Mouse (Mus musculus): ENCODE results near the gene Grid2. TPM values are rescaled to one million over a fixed set of nuclear protein-coding genes. Genes with fewer than 3 reads are reported as not detected.

Gene Grid2
- polyA plus RNA-seq, 1 experiment from 2014 or later: 2.2 TPM

DNA sequence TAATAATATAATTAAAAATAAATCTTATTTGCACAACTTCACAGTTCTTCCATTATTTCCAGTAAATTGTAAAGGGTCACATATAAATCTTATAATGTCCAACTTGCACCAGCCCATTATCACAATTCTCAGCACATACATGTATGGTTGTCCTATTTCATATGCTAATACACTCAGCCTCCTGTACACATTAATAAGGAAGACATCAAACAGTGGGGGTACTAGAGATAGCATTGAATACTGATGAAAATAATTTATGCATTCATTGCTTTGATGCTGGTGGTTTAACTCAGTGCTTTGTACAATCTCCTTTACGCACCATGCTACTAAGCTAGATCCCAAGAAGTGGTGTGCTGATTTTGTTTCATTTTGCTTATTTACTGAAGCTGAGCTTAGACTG lies 446.0 kb downstream of the Grid2 start:
- WGBS: 85% methylated on average over 1 of the region's 1 CpGs
- Histone ChIP-seq H3K27me3 (ENCODE audit: control insufficient read depth, insufficient read depth, low read length) (no peaks in the 10 kb centered on the region), H3K4me1 (ENCODE audit: control insufficient read depth, insufficient read depth, low read length) (no peaks in the 10 kb centered on the region), H3K4me3 (ENCODE audit: low read depth, low read length) (no peak overlapping the region), H3K9ac (replicated peaks; ENCODE audit: low read depth, low read length) (no peak overlapping the region), H3K36me3 (ENCODE audit: control insufficient read depth, insufficient read depth, low read length) (no peaks in the 10 kb centered on the region), H3K4me2 (replicated peaks; ENCODE audit: low read depth, low read length) (no peak overlapping the region), H3K9me3 (ENCODE audit: control insufficient read depth, low read depth, low read length) (no peaks in the 10 kb centered on the region), H3K27ac (ENCODE audit: low read length) (no peak overlapping the region)
- ATAC-seq (ENCODE audit: insufficient number of reproducible peaks, insufficient read depth, low FRiP score, low read depth): no peak

DNA sequence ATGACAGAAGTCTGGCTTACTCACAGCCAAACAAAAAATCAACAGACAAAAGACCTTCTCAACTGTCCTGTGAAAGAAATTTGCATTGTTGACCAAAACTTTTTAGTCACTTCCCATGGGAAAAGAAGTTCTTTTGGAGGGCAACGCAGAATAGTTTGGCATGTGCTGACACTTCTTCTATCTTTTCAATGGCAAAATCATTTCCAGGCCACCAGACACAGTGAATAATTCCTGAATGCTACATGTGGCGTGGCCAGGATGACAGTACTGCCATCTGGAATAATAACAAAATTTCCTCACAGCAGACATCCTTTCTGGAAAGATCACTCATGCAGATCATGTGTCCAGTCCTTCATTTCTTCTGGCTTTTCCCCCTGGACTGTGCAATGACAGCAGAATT lies 478.1 kb downstream of the Grid2 start:
- WGBS: 70% methylated on average over 2 of the region's 2 CpGs

DNA sequence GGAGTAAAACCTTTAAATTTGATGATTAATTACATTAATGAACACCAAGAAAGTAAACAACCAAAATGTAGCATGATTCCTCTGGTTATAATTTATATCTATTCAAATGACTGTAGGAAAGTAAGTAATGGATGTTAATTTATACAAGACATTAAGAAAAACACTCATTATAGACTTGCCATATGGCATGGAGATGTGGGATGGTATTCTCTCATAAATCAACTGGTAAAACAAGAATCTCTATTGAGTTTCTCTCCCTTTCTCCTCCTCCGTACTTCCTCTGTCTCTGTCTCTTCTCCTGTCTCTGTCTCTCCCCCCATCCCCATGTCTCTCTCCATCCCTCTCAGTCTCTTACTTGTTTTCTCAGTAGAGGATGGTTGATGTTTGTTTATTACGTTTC lies 506.9 kb downstream of the Grid2 start:
- no peaks in the 10 kb centered on the region for H3K9me3 ChIP-seq (ENCODE audit: control insufficient read depth, low read depth, low read length)
- no peak overlapping the region for H3K4me3 ChIP-seq (ENCODE audit: low read depth, low read length)
- no peak overlapping the region for H3K27ac ChIP-seq (ENCODE audit: low read length)
- no peaks in the 10 kb centered on the region for H3K36me3 ChIP-seq (ENCODE audit: control insufficient read depth, insufficient read depth, low read length)
- H3K27me3 ChIP-seq (ENCODE audit: control insufficient read depth, insufficient read depth, low read length): no peaks in the 10 kb centered on the region
- no peak for ATAC-seq (ENCODE audit: insufficient number of reproducible peaks, insufficient read depth, low FRiP score, low read depth)
- H3K9ac ChIP-seq (replicated peaks; ENCODE audit: low read depth, low read length): no peak overlapping the region
- WGBS: 75% methylated on average over 2 of the region's 2 CpGs
- no peak overlapping the region for H3K4me2 ChIP-seq (replicated peaks; ENCODE audit: low read depth, low read length)
- no peaks in the 10 kb centered on the region for H3K4me1 ChIP-seq (ENCODE audit: control insufficient read depth, insufficient read depth, low read length)

More for the DNA sequence above, 478.1 kb downstream of the Grid2 start:
- no peak overlapping the region for H3K4me3 ChIP-seq (ENCODE audit: low read depth, low read length)
- no peak for ATAC-seq (ENCODE audit: insufficient number of reproducible peaks, insufficient read depth, low FRiP score, low read depth)
- no peaks in the 10 kb centered on the region for H3K27me3 ChIP-seq (ENCODE audit: control insufficient read depth, insufficient read depth, low read length)
- no peaks in the 10 kb centered on the region for H3K9me3 ChIP-seq (ENCODE audit: control insufficient read depth, low read depth, low read length)
- H3K27ac ChIP-seq (ENCODE audit: low read length): no peak overlapping the region
- no peaks in the 10 kb centered on the region for H3K36me3 ChIP-seq (ENCODE audit: control insufficient read depth, insufficient read depth, low read length)
- H3K4me1 ChIP-seq (ENCODE audit: control insufficient read depth, insufficient read depth, low read length): no peaks in the 10 kb centered on the region
- no peak overlapping the region for H3K4me2 ChIP-seq (replicated peaks; ENCODE audit: low read depth, low read length)
- no peak overlapping the region for H3K9ac ChIP-seq (replicated peaks; ENCODE audit: low read depth, low read length)

DNA sequence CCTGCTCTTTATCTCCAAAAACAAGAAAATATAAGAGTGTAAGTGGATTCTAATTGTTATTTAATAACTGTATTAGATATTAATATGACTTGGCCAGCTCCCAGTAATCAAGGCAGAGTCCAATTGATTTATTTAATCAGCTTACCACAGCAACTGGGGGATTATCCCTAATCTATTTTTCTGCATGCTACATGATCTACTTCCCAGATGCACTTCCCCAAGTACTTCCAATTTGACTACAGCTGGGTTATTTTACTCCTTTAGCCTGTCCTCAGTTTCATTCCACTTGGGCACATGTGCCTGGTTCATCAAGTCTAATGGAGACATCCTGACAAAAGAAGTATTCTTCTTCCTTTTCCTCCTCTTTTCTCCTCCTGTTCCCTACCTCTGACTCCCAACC lies 539.0 kb downstream of the Grid2 start:
- H3K27me3 ChIP-seq (ENCODE audit: control insufficient read depth, insufficient read depth, low read length): no peaks in the 10 kb centered on the region
- H3K36me3 ChIP-seq (ENCODE audit: control insufficient read depth, insufficient read depth, low read length): no peaks in the 10 kb centered on the region
- no peaks in the 10 kb centered on the region for H3K4me1 ChIP-seq (ENCODE audit: control insufficient read depth, insufficient read depth, low read length)
- no peak overlapping the region for H3K4me2 ChIP-seq (replicated peaks; ENCODE audit: low read depth, low read length)
- H3K4me3 ChIP-seq (ENCODE audit: low read depth, low read length): no peak overlapping the region
- no peaks in the 10 kb centered on the region for H3K9me3 ChIP-seq (ENCODE audit: control insufficient read depth, low read depth, low read length)
- no peak overlapping the region for H3K27ac ChIP-seq (ENCODE audit: low read length)
- ATAC-seq (ENCODE audit: insufficient number of reproducible peaks, insufficient read depth, low FRiP score, low read depth): no peak
- H3K9ac ChIP-seq (replicated peaks; ENCODE audit: low read depth, low read length): no peak overlapping the region

DNA sequence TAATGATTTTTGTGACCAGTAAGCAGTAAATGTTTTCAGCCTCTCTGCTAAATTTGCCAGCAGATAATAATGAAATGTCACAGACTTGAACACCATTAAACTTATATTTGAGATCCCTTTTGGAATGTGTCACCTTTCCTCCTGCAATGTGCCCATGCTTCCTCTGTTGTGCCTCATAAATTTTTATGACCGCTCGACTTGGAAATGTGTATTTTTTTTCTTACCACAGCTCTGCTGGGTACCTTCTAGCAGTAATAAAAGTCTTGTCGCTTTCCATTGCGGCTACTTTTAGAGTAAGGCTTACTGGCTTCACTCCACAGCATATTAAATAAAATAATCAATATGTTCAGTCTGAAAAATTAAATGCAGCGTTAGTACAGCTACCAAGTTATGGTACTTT lies 564.6 kb downstream of the Grid2 start:
- no peak for ATAC-seq (ENCODE audit: insufficient number of reproducible peaks, insufficient read depth, low FRiP score, low read depth)
- H3K9ac ChIP-seq (replicated peaks; ENCODE audit: low read depth, low read length): no peak overlapping the region
- H3K4me1 ChIP-seq (ENCODE audit: control insufficient read depth, insufficient read depth, low read length): no peaks in the 10 kb centered on the region
- no peaks in the 10 kb centered on the region for H3K36me3 ChIP-seq (ENCODE audit: control insufficient read depth, insufficient read depth, low read length)
- no peak overlapping the region for H3K4me2 ChIP-seq (replicated peaks; ENCODE audit: low read depth, low read length)
- no peak overlapping the region for H3K4me3 ChIP-seq (ENCODE audit: low read depth, low read length)
- H3K27ac ChIP-seq (ENCODE audit: low read length): no peak overlapping the region
- H3K27me3 ChIP-seq (ENCODE audit: control insufficient read depth, insufficient read depth, low read length): no peaks in the 10 kb centered on the region
- WGBS: 82% methylated on average over 5 of the region's 5 CpGs
- no peaks in the 10 kb centered on the region for H3K9me3 ChIP-seq (ENCODE audit: control insufficient read depth, low read depth, low read length)

DNA sequence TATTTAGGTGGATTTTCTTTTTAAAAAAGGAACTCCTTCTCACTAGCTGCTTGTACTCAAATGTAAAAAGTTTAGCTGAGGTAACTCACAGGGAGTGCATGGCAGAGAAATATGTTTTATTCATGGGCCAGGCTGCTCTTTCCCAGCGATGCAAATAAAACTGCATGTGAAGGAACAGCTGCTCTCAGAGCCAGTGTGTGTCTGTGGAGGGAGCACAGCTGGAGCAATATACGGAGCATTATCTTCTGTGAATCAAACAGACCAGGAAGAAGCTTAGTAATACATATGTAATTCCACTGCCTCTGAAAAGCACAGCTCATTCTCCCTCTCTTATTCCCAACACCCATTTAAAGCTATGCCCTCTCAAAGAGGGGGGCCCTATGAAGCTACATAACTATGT lies 607.0 kb downstream of the Grid2 start:
- H3K36me3 ChIP-seq (ENCODE audit: control insufficient read depth, insufficient read depth, low read length): no peaks in the 10 kb centered on the region
- H3K4me1 ChIP-seq (ENCODE audit: control insufficient read depth, insufficient read depth, low read length): no peaks in the 10 kb centered on the region
- H3K9me3 ChIP-seq (ENCODE audit: control insufficient read depth, low read depth, low read length): no peaks in the 10 kb centered on the region
- no peak overlapping the region for H3K27ac ChIP-seq (ENCODE audit: low read length)
- H3K27me3 ChIP-seq (ENCODE audit: control insufficient read depth, insufficient read depth, low read length): no peaks in the 10 kb centered on the region
- 27% methylated on average over 2 of the region's 2 CpGs for WGBS
- no peak; the same call in 1 of the 2 replicates for ATAC-seq (ENCODE audit: insufficient number of reproducible peaks, insufficient read depth, low FRiP score, low read depth)
- H3K4me3 ChIP-seq (ENCODE audit: low read depth, low read length): no peak overlapping the region
- H3K9ac ChIP-seq (replicated peaks; ENCODE audit: low read depth, low read length): no peak overlapping the region
- H3K4me2 ChIP-seq (replicated peaks; ENCODE audit: low read depth, low read length): no peak overlapping the region

DNA sequence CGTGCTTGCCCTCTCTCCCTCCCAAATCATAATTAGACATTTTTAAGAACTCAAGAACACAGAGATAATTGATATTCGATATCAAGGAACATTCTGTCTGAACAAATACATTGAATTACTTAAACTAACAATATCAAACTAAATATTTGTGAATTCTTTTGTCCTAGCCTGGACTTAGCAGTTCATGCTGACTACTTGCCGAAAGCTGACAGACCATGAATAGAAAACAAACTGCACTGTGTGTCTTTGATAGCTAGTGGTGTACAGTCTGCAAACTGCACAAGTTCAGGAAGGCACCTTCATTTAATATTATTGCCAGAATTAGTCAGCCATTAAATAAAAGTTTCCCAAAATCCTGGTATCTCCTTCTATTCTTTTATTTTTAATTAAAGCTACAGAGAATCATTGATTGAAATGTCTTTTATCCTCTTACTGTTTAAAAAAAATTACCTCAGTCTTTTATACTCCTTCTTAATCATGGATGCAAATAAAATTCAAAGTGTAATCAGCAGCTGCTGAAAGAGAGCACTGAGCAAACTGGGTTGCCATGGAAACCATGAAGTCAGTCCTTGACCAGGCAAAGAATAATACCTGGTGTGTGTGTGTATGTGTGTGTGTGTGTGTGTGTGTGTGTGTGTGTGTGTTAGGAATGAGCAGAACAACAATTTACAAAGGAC lies 621.5 kb downstream of the Grid2 start:
- no peak overlapping the region for H3K4me2 ChIP-seq (replicated peaks; ENCODE audit: low read depth, low read length)
- H3K4me1 ChIP-seq (ENCODE audit: control insufficient read depth, insufficient read depth, low read length): no peaks in the 10 kb centered on the region
- no peaks in the 10 kb centered on the region for H3K36me3 ChIP-seq (ENCODE audit: control insufficient read depth, insufficient read depth, low read length)
- H3K9ac ChIP-seq (replicated peaks; ENCODE audit: low read depth, low read length): no peak overlapping the region
- WGBS: 62% methylated on average over 3 of the region's 3 CpGs
- ATAC-seq (ENCODE audit: insufficient number of reproducible peaks, insufficient read depth, low FRiP score, low read depth): no peak
- H3K27ac ChIP-seq (ENCODE audit: low read length): no peak overlapping the region
- H3K4me3 ChIP-seq (ENCODE audit: low read depth, low read length): no peak overlapping the region
- H3K9me3 ChIP-seq (ENCODE audit: control insufficient read depth, low read depth, low read length): no peaks in the 10 kb centered on the region
- no peaks in the 10 kb centered on the region for H3K27me3 ChIP-seq (ENCODE audit: control insufficient read depth, insufficient read depth, low read length)

DNA sequence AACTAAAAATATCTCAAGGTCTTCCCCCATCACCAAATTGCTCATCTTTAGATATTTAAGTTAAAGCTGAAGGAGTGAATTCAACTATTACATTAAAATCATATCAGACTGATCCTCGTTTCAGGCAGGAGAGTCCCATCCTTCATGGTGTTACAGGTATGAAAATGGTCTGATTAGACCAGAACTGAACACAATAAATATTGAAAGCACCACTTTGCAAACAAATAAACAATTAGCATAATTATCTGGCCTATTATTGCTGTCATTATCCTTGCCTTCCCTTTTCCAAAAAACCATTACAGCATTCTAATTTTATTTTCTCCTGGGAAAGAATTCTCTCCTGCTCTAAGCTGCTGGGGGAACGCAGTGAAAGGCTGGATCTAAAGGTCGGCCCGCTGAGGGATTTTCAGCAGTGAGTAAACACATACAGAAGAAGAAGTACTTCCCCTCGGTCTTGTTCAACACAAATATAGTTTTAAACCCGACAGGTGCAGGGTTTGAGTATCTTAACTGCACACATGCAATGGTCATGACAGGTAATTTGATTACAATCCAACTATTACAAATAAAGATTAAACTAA lies 622.2 kb downstream of the Grid2 start:
- 57% methylated on average over 6 of the region's 6 CpGs for WGBS
- H3K4me1 ChIP-seq (ENCODE audit: control insufficient read depth, insufficient read depth, low read length): no peaks in the 10 kb centered on the region
- no peak overlapping the region for H3K9ac ChIP-seq (replicated peaks; ENCODE audit: low read depth, low read length)
- H3K27me3 ChIP-seq (ENCODE audit: control insufficient read depth, insufficient read depth, low read length): no peaks in the 10 kb centered on the region
- H3K9me3 ChIP-seq (ENCODE audit: control insufficient read depth, low read depth, low read length): no peaks in the 10 kb centered on the region
- H3K27ac ChIP-seq (ENCODE audit: low read length): no peak overlapping the region
- ATAC-seq (ENCODE audit: insufficient number of reproducible peaks, insufficient read depth, low FRiP score, low read depth): no peak
- H3K36me3 ChIP-seq (ENCODE audit: control insufficient read depth, insufficient read depth, low read length): no peaks in the 10 kb centered on the region
- no peak overlapping the region for H3K4me3 ChIP-seq (ENCODE audit: low read depth, low read length)
- H3K4me2 ChIP-seq (replicated peaks; ENCODE audit: low read depth, low read length): no peak overlapping the region

DNA sequence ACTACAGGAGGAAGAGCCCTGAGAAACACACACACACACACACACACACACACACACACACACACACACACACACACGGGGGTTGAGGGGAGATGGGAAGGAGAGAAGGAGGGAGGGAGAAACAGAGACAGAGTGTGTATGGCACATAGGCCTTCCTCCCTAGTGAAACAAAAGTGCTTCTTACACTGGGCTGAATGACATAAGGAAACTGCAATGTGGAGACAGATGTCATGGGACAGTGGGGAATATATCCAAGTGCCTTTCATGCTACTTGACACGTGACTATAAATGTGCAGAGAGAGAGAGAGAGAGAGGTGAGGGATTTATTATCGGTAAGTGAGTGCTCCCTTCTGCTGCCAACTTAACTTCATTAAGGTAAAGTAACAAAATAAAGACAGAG lies 639.0 kb downstream of the Grid2 start:
- Histone ChIP-seq H3K9me3 (ENCODE audit: control insufficient read depth, low read depth, low read length) (no peaks in the 10 kb centered on the region), H3K9ac (replicated peaks; ENCODE audit: low read depth, low read length) (no peak overlapping the region), H3K36me3 (ENCODE audit: control insufficient read depth, insufficient read depth, low read length) (no peaks in the 10 kb centered on the region), H3K4me1 (ENCODE audit: control insufficient read depth, insufficient read depth, low read length) (no peaks in the 10 kb centered on the region), H3K27me3 (ENCODE audit: control insufficient read depth, insufficient read depth, low read length) (no peaks in the 10 kb centered on the region), H3K4me2 (replicated peaks; ENCODE audit: low read depth, low read length) (no peak overlapping the region), H3K27ac (ENCODE audit: low read length) (no peak overlapping the region), H3K4me3 (ENCODE audit: low read depth, low read length) (no peak overlapping the region)
- 75% methylated on average over 2 of the region's 3 CpGs for WGBS
- ATAC-seq (ENCODE audit: insufficient number of reproducible peaks, insufficient read depth, low FRiP score, low read depth): no peak
